21 mouse cellular contexts compared by ENCODE assay signal in genomic region chr5:51841763-51842162, GRCm38 (mm10).
"Had no signal": no experiment of that assay in that cellular context is flagged by ENCODE, and none has a peak within 500 bp of the region (broad histone marks: within the 10 kb centered on the region; RNA-seq: fewer than 3 reads in every experiment).

No protein-coding gene starts in this region.

- H3K27me3 ChIP-seq: lung, embryonic 15.5 days; megakaryocyte, embryonic 14.5 days; midbrain, embryonic 13.5 days; neural tube, embryonic 13.5 days; stomach, embryonic 15.5 days had no signal

- H3K9me3 ChIP-seq: lung, embryonic 15.5 days; midbrain, embryonic 10.5 days; midbrain, embryonic 13.5 days; neural tube, embryonic 13.5 days; stomach, embryonic 15.5 days had no signal

- H3K4me2 ChIP-seq: lung, embryonic 15.5 days; midbrain, embryonic 13.5 days; neural tube, embryonic 13.5 days; stomach, embryonic 15.5 days had no signal

- DNase-seq: kidney, adult 18-20 months; kidney, adult 9 months; kidney, postnatal 14 days; kidney, postnatal 4 days; lung, adult 18-20 months; lung, postnatal 10 days; lung, postnatal 36 days; retina, postnatal 1 day; right cerebral cortex, postnatal 25 days; spleen, adult 18-20 months; thymus, adult 18-20 months; thymus, postnatal 36 days had no signal

- H3K9ac ChIP-seq: lung, embryonic 15.5 days; midbrain, embryonic 13.5 days; neural tube, embryonic 13.5 days; stomach, embryonic 15.5 days had no signal

- H3K36me3 ChIP-seq: lung, embryonic 15.5 days; midbrain, embryonic 10.5 days; midbrain, embryonic 13.5 days; neural tube, embryonic 13.5 days; stomach, embryonic 15.5 days had no signal

- H3K4me1 ChIP-seq: lung, embryonic 15.5 days; megakaryocyte, embryonic 14.5 days; midbrain, embryonic 10.5 days; midbrain, embryonic 13.5 days; stomach, embryonic 15.5 days had no signal

- H3K4me3 ChIP-seq: lung, embryonic 15.5 days; megakaryocyte, embryonic 14.5 days; midbrain, embryonic 10.5 days; midbrain, embryonic 13.5 days; myocyte; neural tube, embryonic 13.5 days; stomach, embryonic 15.5 days had no signal

- ATAC-seq: intestine, embryonic 16.5 days; midbrain, embryonic 13.5 days; midbrain, embryonic 16.5 days had no signal

- H3K27ac ChIP-seq: lung, embryonic 15.5 days; midbrain, embryonic 10.5 days; midbrain, embryonic 13.5 days; neural tube, embryonic 13.5 days; stomach, embryonic 15.5 days had no signal
